Mouse (Mus musculus): ENCODE measurements around the gene Mroh3.

Mroh3 gene

GRCm38 (mm10) chr1:136212803-136213202 is at the start of gene Mroh3:
Gene Mroh3, minus strand, starts transcription at chr1:136212828.
- in situ Hi-C loops (cut with MseI, MboI): no loop called here

- in situ Hi-C loops (cut with MseI, MboI): no loop called here
Measured at GRCm38 (mm10) chr1:136260635-136261238, 48.1 kb upstream of the Mroh3 start, which contains the start of gene Gpr25. Gene Gpr25, minus strand, starts transcription at chr1:136260873.

- in situ Hi-C loops (cut with MseI, MboI): no loop called here
Measured at GRCm38 (mm10) chr1:136259893-136260634, 47.4 kb upstream of the Mroh3 start.

GRCm38 (mm10) chr1:136259543-136259892 is 46.9 kb upstream of the Mroh3 start:
- in situ Hi-C loops (cut with MseI, MboI): no loop called here

GRCm38 (mm10) chr1:136258495-136258894 is 45.9 kb upstream of the Mroh3 start:
- in situ Hi-C loops (cut with MseI, MboI): no loop called here

GRCm38 (mm10) chr1:136255657-136256056 is 43.0 kb upstream of the Mroh3 start:
- in situ Hi-C loops (cut with MseI, MboI): no loop called here

- in situ Hi-C loops (cut with MseI, MboI): no loop called here
Measured at GRCm38 (mm10) chr1:136255174-136255573, 42.5 kb upstream of the Mroh3 start.

- in situ Hi-C loops (cut with MseI, MboI): no loop called here
Measured at GRCm38 (mm10) chr1:136254503-136255065, 42.0 kb upstream of the Mroh3 start.

GRCm38 (mm10) chr1:136253472-136253871 is 40.8 kb upstream of the Mroh3 start:
- in situ Hi-C loops (cut with MseI, MboI): no loop called here

- in situ Hi-C loops (cut with MseI, MboI): no loop called here
Measured at GRCm38 (mm10) chr1:136249662-136250061, 37.0 kb upstream of the Mroh3 start.

GRCm38 (mm10) chr1:136247393-136247792 is 34.8 kb upstream of the Mroh3 start:
- in situ Hi-C loops (cut with MseI, MboI): no loop called here

- in situ Hi-C loops (cut with MseI, MboI): no loop called here
Measured at GRCm38 (mm10) chr1:136244469-136244868, 31.8 kb upstream of the Mroh3 start.

GRCm38 (mm10) chr1:136241801-136242200 is 29.2 kb upstream of the Mroh3 start:
- in situ Hi-C loops (cut with MseI, MboI): no loop called here

- in situ Hi-C loops (cut with MseI, MboI): no loop called here
Measured at GRCm38 (mm10) chr1:136238495-136238894, 25.9 kb upstream of the Mroh3 start.

GRCm38 (mm10) chr1:136234595-136235092 is 22.0 kb upstream of the Mroh3 start:
- in situ Hi-C loops (cut with MseI, MboI): no loop called here

- in situ Hi-C loops (cut with MseI, MboI): no loop called here
Measured at GRCm38 (mm10) chr1:136233892-136234594, 21.4 kb upstream of the Mroh3 start, which contains the start of gene Inava. Gene Inava, minus strand, starts transcription at chr1:136234264.

GRCm38 (mm10) chr1:136232986-136233790 is 20.6 kb upstream of the Mroh3 start:
- in situ Hi-C loops (cut with MseI, MboI): no loop called here

- in situ Hi-C loops (cut with MseI, MboI): no loop called here
Measured at GRCm38 (mm10) chr1:136232285-136232926, 19.8 kb upstream of the Mroh3 start.

- in situ Hi-C loops (cut with MseI, MboI): no loop called here
Measured at GRCm38 (mm10) chr1:136231596-136231995, 19.0 kb upstream of the Mroh3 start.

- in situ Hi-C loops (cut with MseI, MboI): no loop called here
Measured at GRCm38 (mm10) chr1:136230201-136230600, 17.6 kb upstream of the Mroh3 start.

GRCm38 (mm10) chr1:136229040-136229373 is 16.4 kb upstream of the Mroh3 start:
- in situ Hi-C loops (cut with MseI, MboI): no loop called here

Data from mouse trophoblast stem cell (cell line).